In genomic region chr6:48420647-48421046, GRCm38 (mm10) we compare ENCODE assay signal across 16 mouse cellular contexts. TPM values are rescaled to one million over a fixed set of nuclear protein-coding genes. Genes with fewer than 3 reads are reported as not detected.
DNase-seq lines count a peak whose midpoint lies in the region; ATAC-seq and TF ChIP-seq lines count a peak whose summit lies in the region.
"Had no signal": no experiment of that assay in that cellular context is flagged by ENCODE, and none has a peak within 500 bp of the region (broad histone marks: within the 10 kb centered on the region; RNA-seq: fewer than 3 reads in every experiment).

No protein-coding gene starts in this region.

- peaks cover 10% of the 10 kb centered on the region for H3K36me3 ChIP-seq in heart, embryonic 16.5 days (ENCODE audit: control insufficient read depth, insufficient read depth)
- H3K36me3 ChIP-seq in lung, postnatal 0 days (ENCODE audit: insufficient read depth, low read length), result 0 out of 2 replicates have a peak, but pooled peaks cover 13% of the 10 kb centered on the region
- peaks cover 33% of the 10 kb centered on the region for H3K36me3 ChIP-seq in embryonic facial prominence, embryonic 10.5 days (replicated peaks)
- peaks cover 25% of the 10 kb centered on the region for H3K36me3 ChIP-seq in limb, embryonic 14.5 days (ENCODE audit: control insufficient read depth, insufficient read depth, low read length)

- H3K4me2 ChIP-seq in heart, embryonic 16.5 days (ENCODE audit: low read depth, low read length), result no peak overlapping the region
- H3K4me2 ChIP-seq in lung, postnatal 0 days (replicated peaks; ENCODE audit: low read depth, low read length), result no peak overlapping the region
- no peak overlapping the region for H3K4me2 ChIP-seq in limb, embryonic 14.5 days (replicated peaks; ENCODE audit: low read depth, low read length, severe bottlenecking)
- H3K4me2 ChIP-seq: limb, embryonic 12.5 days had no signal

- H3K27me3 ChIP-seq in heart, embryonic 16.5 days (ENCODE audit: control insufficient read depth, insufficient read depth, low read length), result no peaks in the 10 kb centered on the region
- H3K27me3 ChIP-seq in lung, postnatal 0 days (replicated peaks; ENCODE audit: insufficient read depth, low read length), result no peaks in the 10 kb centered on the region
- no peaks in the 10 kb centered on the region for H3K27me3 ChIP-seq in embryonic facial prominence, embryonic 10.5 days (replicated peaks; ENCODE audit: low read depth, poor library complexity, severe bottlenecking)
- no peaks in the 10 kb centered on the region for H3K27me3 ChIP-seq in limb, embryonic 14.5 days (ENCODE audit: control insufficient read depth, insufficient read depth, low read length)
- H3K27me3 ChIP-seq: limb, embryonic 12.5 days had no signal

- no peak overlapping the region for H3K9ac ChIP-seq in heart, embryonic 16.5 days (ENCODE audit: low read length)
- no peak overlapping the region for H3K9ac ChIP-seq in lung, postnatal 0 days (replicated peaks; ENCODE audit: low read depth)
- no peak overlapping the region for H3K9ac ChIP-seq in limb, embryonic 14.5 days (ENCODE audit: low read depth, low read length, severe bottlenecking)
- H3K9ac ChIP-seq: limb, embryonic 12.5 days had no signal

- H3K9me3 ChIP-seq in heart, embryonic 16.5 days (replicated peaks; ENCODE audit: control insufficient read depth, low read length), result no peaks in the 10 kb centered on the region
- no peaks in the 10 kb centered on the region for H3K9me3 ChIP-seq in lung, postnatal 0 days (ENCODE audit: low read length)
- no peaks in the 10 kb centered on the region for H3K9me3 ChIP-seq in embryonic facial prominence, embryonic 10.5 days
- H3K9me3 ChIP-seq in limb, embryonic 14.5 days (ENCODE audit: control insufficient read depth, low read length), result no peaks in the 10 kb centered on the region
- H3K9me3 ChIP-seq: limb, embryonic 12.5 days had no signal

- TF ChIP-seq CTCF in lung, postnatal 0 days (IDR thresholded peaks at IDR 0.05), result no peak

- no peak overlapping the region for H3K27ac ChIP-seq in heart, embryonic 16.5 days (ENCODE audit: low read length)
- H3K27ac ChIP-seq in lung, postnatal 0 days (ENCODE audit: low read length), result no peak overlapping the region
- peak overlapping the region; percentile 19; the same call in 1 of the 2 replicates for H3K27ac ChIP-seq in embryonic facial prominence, embryonic 10.5 days (replicated peaks)
- no peak overlapping the region for H3K27ac ChIP-seq in limb, embryonic 14.5 days (replicated peaks; ENCODE audit: low read depth, low read length)
- H3K27ac ChIP-seq: limb, embryonic 12.5 days had no signal

- no peak for DNase-seq in heart, adult 9 months (ENCODE audit: low spot score in 2 of 2)
- no peak for DNase-seq in lung, postnatal 0 days (ENCODE audit: low spot score)
- no peak for DNase-seq in lung, postnatal 10 days
- no peak for DNase-seq in embryonic facial prominence, embryonic 10.5 days (ENCODE audit: low spot score)
- no peak for DNase-seq in limb, embryonic 14.5 days (ENCODE audit: low spot score)
- DNase-seq in layer of hippocampus, adult 9-11 months, result no peak
- DNase-seq: cerebellum, postnatal 36 days; heart, adult 18-20 months; heart, postnatal 14 days; kidney, adult 11 months; kidney, postnatal 4 days; layer of hippocampus, postnatal 36 days; lung, postnatal 14 days; right cerebral cortex, postnatal 25 days had no signal

- WGBS in heart, embryonic 16.5 days, result 16% methylated on average over 2 of the region's 2 CpGs
- 12% methylated on average over 2 of the region's 2 CpGs for WGBS in lung, postnatal 0 days
- WGBS in embryonic facial prominence, embryonic 10.5 days, result 21% methylated on average over 2 of the region's 2 CpGs
- 14% methylated on average over 2 of the region's 2 CpGs for WGBS in limb, embryonic 14.5 days

- ATAC-seq in heart, embryonic 16.5 days (replicated peaks; ENCODE audit: extremely low read depth, insufficient read depth, low FRiP score), result 0 out of 2 replicates have a peak, but pooled peaks have one; percentile 24
- 0 out of 2 replicates have a peak, but pooled peaks have one; percentile 26 for ATAC-seq in lung, postnatal 0 days
- ATAC-seq in limb, embryonic 14.5 days (ENCODE audit: low FRiP score, low read depth), result 0 out of 2 replicates have a peak, but pooled peaks have one; percentile 23

- TF ChIP-seq POLR2A in limb, embryonic 14.5 days (IDR thresholded peaks at IDR 0.05; ENCODE audit: borderline replicate concordance, extremely low read depth, insufficient read depth, insufficient read length), result no peak

- no peak overlapping the region for H3K4me3 ChIP-seq in heart, embryonic 16.5 days (ENCODE audit: low read length)
- no peak overlapping the region for H3K4me3 ChIP-seq in lung, postnatal 0 days (ENCODE audit: low read depth, low read length)
- no peak overlapping the region for H3K4me3 ChIP-seq in embryonic facial prominence, embryonic 10.5 days
- H3K4me3 ChIP-seq in limb, embryonic 14.5 days (replicated peaks; ENCODE audit: low read length), result no peak overlapping the region
- H3K4me3 ChIP-seq: limb, embryonic 12.5 days had no signal

- H3K4me1 ChIP-seq in heart, embryonic 16.5 days (ENCODE audit: control insufficient read depth, insufficient read depth, low read length), result no peaks in the 10 kb centered on the region
- H3K4me1 ChIP-seq in lung, postnatal 0 days (ENCODE audit: insufficient read depth, low read depth, low read length), result no peaks in the 10 kb centered on the region
- peaks cover 20% of the 10 kb centered on the region for H3K4me1 ChIP-seq in embryonic facial prominence, embryonic 10.5 days
- H3K4me1 ChIP-seq in limb, embryonic 14.5 days (ENCODE audit: control insufficient read depth, insufficient read depth, low read length), result peaks cover 7% of the 10 kb centered on the region; the same call in 1 of the 2 replicates

- no peak for TF ChIP-seq EP300 in lung, postnatal 0 days (IDR thresholded peaks at IDR 0.05)

RNA-seq across cellular contexts. Expression of gene Zfp467, which starts 25.0 kb away (rescaled TPM):
- polyA plus RNA-seq in heart, embryonic 16.5 days (2015; fragmentation: Nextera tagmentation; extraction: Ambion mirVana), result 20.3 and 22.1 TPM in 2 replicates
- polyA plus RNA-seq in lung, postnatal 0 days (2015; fragmentation: Nextera tagmentation; extraction: Ambion mirVana), result 31.5 and 34.6 TPM in 2 replicates
- polyA plus RNA-seq in embryonic facial prominence, embryonic 10.5 days (2016; fragmentation: Nextera tagmentation; extraction: Ambion mirVana), result 12.8 and 16.8 TPM in 2 replicates
- 43.5 and 62.1 TPM in 2 replicates for polyA plus RNA-seq in limb, embryonic 14.5 days (2012; rRNA removed)
- polyA plus RNA-seq in limb, embryonic 14.5 days (2014; fragmentation: Nextera tagmentation; extraction: Ambion mirVana), result 29.3 TPM in 2 replicates

RNA-seq across cellular contexts. Expression of gene Krba1, which starts 25.3 kb away (rescaled TPM):
- 17.6 and 18.6 TPM in 2 replicates for polyA plus RNA-seq in heart, embryonic 16.5 days (2015; fragmentation: Nextera tagmentation; extraction: Ambion mirVana)
- polyA plus RNA-seq in lung, postnatal 0 days (2015; fragmentation: Nextera tagmentation; extraction: Ambion mirVana), result 7.6 and 8.4 TPM in 2 replicates
- polyA plus RNA-seq in embryonic facial prominence, embryonic 10.5 days (2016; fragmentation: Nextera tagmentation; extraction: Ambion mirVana), result 25.4 and 26.5 TPM in 2 replicates
- 39.1 and 50.4 TPM in 2 replicates for polyA plus RNA-seq in limb, embryonic 14.5 days (2012; rRNA removed)
- polyA plus RNA-seq in limb, embryonic 14.5 days (2014; fragmentation: Nextera tagmentation; extraction: Ambion mirVana), result 22.1 and 24.6 TPM in 2 replicates

RNA-seq across cellular contexts. Expression of gene Sspo, which starts 27.4 kb away (rescaled TPM):
- polyA plus RNA-seq in heart, embryonic 16.5 days (2015; fragmentation: Nextera tagmentation; extraction: Ambion mirVana), result 0.42 and 0.43 TPM in 2 replicates
- 0.31 and 0.64 TPM in 2 replicates for polyA plus RNA-seq in lung, postnatal 0 days (2015; fragmentation: Nextera tagmentation; extraction: Ambion mirVana)
- 0.71 and 1.2 TPM in 2 replicates for polyA plus RNA-seq in embryonic facial prominence, embryonic 10.5 days (2016; fragmentation: Nextera tagmentation; extraction: Ambion mirVana)
- polyA plus RNA-seq in limb, embryonic 14.5 days (2012; rRNA removed), result 1.2 and 1.9 TPM in 2 replicates
- polyA plus RNA-seq in limb, embryonic 14.5 days (2014; fragmentation: Nextera tagmentation; extraction: Ambion mirVana), result 0.07 and 0.17 TPM in 2 replicates
